Mouse (Mus musculus): Measurements from ENCODE around the gene Gpx4. TPM values are rescaled to one million over a fixed set of nuclear protein-coding genes. Genes with fewer than 3 reads are reported as not detected.

Gpx4 gene
- polyA plus RNA-seq, 1 experiment from 2014 or later: 432 TPM

GRCm38 (mm10) chr10:80016931-80017330, 30.0 kb upstream of the Gpx4 start:
- Histone ChIP-seq H3K4me1 (peaks cover 34% of the 10 kb centered on the region), H3K9me3 (no peaks in the 10 kb centered on the region), H3K4me3 (peak overlapping the region; percentile 10; the same call in 1 of the 2 replicates), H3K36me3 (no peaks in the 10 kb centered on the region), H3K9ac (no peak overlapping the region), H3K27ac (no peak overlapping the region), H3K27me3 (peaks cover 50% of the 10 kb centered on the region), H3K4me2 (no peak overlapping the region)
- no peak for ATAC-seq (ENCODE audit: insufficient number of reproducible peaks, low FRiP score, low TSS enrichment, low read depth)
- WGBS: 81% methylated on average over 10 of the region's 10 CpGs

GRCm38 (mm10) chr10:80017361-80017760, 29.6 kb upstream of the Gpx4 start:
- no peak for ATAC-seq (ENCODE audit: insufficient number of reproducible peaks, low FRiP score, low TSS enrichment, low read depth)
- WGBS: 71% methylated on average over 3 of the region's 3 CpGs
- peaks cover 46% of the 10 kb centered on the region for H3K27me3 ChIP-seq

DNA sequence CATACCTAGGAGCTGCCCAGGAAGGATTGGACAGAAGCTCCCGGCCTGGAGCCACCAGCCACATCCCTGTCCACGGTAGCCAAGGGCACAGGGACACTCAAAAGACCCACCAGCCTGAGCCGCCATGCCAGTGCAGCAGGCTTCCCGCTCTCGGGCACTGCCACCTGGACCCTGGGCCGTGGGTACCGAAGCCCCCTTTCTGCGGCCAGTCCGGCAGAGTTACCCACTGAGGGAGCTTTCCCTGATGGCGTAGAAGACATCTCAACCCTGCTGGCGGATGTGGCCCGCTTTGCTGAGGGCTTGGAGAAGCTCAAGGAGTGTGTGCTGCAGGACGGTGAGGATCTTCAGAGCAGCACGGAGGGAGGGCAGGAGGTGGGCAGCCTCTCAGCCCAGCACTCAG, 29.2 kb upstream of the Gpx4 start:
- H3K27me3 ChIP-seq: peaks cover 42% of the 10 kb centered on the region
- H3K36me3 ChIP-seq: no peaks in the 10 kb centered on the region
- WGBS: 82% methylated on average over 14 of the region's 14 CpGs
- H3K4me1 ChIP-seq: peaks cover 34% of the 10 kb centered on the region
- H3K4me3 ChIP-seq: no peak overlapping the region
- H3K9ac ChIP-seq: no peak overlapping the region
- H3K27ac ChIP-seq: no peak overlapping the region
- no peak for ATAC-seq (ENCODE audit: insufficient number of reproducible peaks, low FRiP score, low TSS enrichment, low read depth)
- no peak overlapping the region for H3K4me2 ChIP-seq
- H3K9me3 ChIP-seq: no peaks in the 10 kb centered on the region

More at GRCm38 (mm10) chr10:80017361-80017760, 29.6 kb upstream of the Gpx4 start:
- H3K9me3 ChIP-seq: no peaks in the 10 kb centered on the region
- H3K4me2 ChIP-seq: no peak overlapping the region
- H3K4me3 ChIP-seq: no peak overlapping the region
- no peak overlapping the region for H3K27ac ChIP-seq
- no peaks in the 10 kb centered on the region for H3K36me3 ChIP-seq
- peaks cover 34% of the 10 kb centered on the region for H3K4me1 ChIP-seq
- no peak overlapping the region for H3K9ac ChIP-seq

DNA sequence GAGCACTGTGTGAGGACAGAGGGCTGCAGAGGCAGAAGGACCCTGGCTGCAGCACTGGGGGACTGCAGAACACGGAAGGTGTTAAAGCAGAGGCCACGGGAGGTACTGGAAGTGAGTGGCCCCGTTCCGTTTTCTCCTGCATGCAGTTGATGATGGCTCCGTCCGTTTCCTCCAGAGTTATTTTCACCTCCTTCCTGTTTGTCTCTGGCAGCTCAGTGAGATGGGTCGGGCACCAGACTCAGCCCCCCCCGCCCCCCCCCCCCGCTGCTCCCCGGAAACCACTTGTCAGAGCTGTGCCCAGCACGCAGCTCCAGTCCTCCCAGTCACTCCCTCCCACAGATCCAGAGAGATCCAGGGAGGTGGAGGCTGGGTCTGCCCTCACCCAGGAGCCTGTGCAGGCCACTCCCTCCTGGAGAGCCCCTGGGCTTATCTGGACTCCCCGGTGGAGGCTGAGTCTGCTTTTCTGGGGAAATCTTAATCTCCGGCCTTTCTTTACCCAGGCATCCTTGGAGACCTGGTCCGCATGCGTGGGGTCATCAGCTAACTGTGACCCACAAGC, 28.1 kb upstream of the Gpx4 start:
- peaks cover 30% of the 10 kb centered on the region for H3K4me1 ChIP-seq
- H3K36me3 ChIP-seq: no peaks in the 10 kb centered on the region
- H3K9me3 ChIP-seq: no peaks in the 10 kb centered on the region

GRCm38 (mm10) chr10:80019471-80020131, 27.4 kb upstream of the Gpx4 start:
- WGBS: 9% methylated on average over 20 of the region's 20 CpGs
- Histone ChIP-seq H3K4me1 (peaks cover 30% of the 10 kb centered on the region), H3K9me3 (no peaks in the 10 kb centered on the region), H3K27ac (no peak overlapping the region; the same call in 1 of the 2 replicates), H3K4me2 (peak overlapping the region; percentile 37), H3K4me3 (peak overlapping the region; percentile 21), H3K9ac (0 out of 2 replicates have a peak overlapping the region, but pooled peaks have one; percentile 18), H3K27me3 (peaks cover 23% of the 10 kb centered on the region), H3K36me3 (no peaks in the 10 kb centered on the region)
- ATAC-seq (ENCODE audit: insufficient number of reproducible peaks, low FRiP score, low TSS enrichment, low read depth): 0 out of 2 replicates have a peak, but pooled peaks have one; percentile 15

More for the DNA sequence above, 28.1 kb upstream of the Gpx4 start:
- WGBS: 7% methylated on average over 15 of the region's 15 CpGs
- no peak for ATAC-seq (ENCODE audit: insufficient number of reproducible peaks, low FRiP score, low TSS enrichment, low read depth)
- Histone ChIP-seq H3K27ac (no peak overlapping the region), H3K4me3 (no peak overlapping the region), H3K27me3 (peaks cover 31% of the 10 kb centered on the region), H3K4me2 (no peak overlapping the region), H3K9ac (no peak overlapping the region)

DNA sequence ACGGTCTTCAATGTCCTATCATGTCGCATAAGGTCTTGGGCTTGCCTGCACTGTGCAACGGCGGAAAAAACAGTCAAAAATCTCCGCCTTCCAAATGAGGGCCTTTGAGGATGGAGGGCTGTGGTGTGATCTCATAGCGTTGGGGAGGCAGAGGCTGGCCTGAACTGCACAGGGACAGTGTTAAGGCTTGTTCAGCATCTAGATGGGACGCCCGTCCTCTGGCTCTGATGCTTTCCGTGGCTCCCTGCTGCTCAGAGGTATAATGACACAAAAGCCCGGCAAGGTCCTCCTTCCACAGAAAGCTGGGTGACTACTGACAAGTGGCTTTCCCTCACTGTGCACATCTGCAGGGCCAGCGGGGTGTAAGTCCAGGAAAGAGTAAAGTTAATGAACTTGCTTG, 26.8 kb upstream of the Gpx4 start:
- peak overlapping the region; percentile 37 for H3K4me2 ChIP-seq
- peak overlapping the region; percentile 21; the same call in 1 of the 2 replicates for H3K4me3 ChIP-seq
- WGBS: 28% methylated on average over 11 of the region's 11 CpGs
- H3K27ac ChIP-seq: no peak overlapping the region
- no peak for ATAC-seq (ENCODE audit: insufficient number of reproducible peaks, low FRiP score, low TSS enrichment, low read depth)
- H3K9ac ChIP-seq: 0 out of 2 replicates have a peak overlapping the region, but pooled peaks have one; percentile 18
- H3K36me3 ChIP-seq: no peaks in the 10 kb centered on the region
- H3K27me3 ChIP-seq: peaks cover 17% of the 10 kb centered on the region
- H3K4me1 ChIP-seq: peaks cover 29% of the 10 kb centered on the region
- H3K9me3 ChIP-seq: no peaks in the 10 kb centered on the region

- Histone ChIP-seq H3K9ac (no peak overlapping the region), H3K4me2 (no peak overlapping the region), H3K9me3 (no peaks in the 10 kb centered on the region), H3K4me1 (peaks cover 29% of the 10 kb centered on the region), H3K27me3 (peaks cover 12% of the 10 kb centered on the region), H3K36me3 (no peaks in the 10 kb centered on the region), H3K27ac (no peak overlapping the region), H3K4me3 (no peak overlapping the region)
- ATAC-seq (ENCODE audit: insufficient number of reproducible peaks, low FRiP score, low TSS enrichment, low read depth): no peak
- WGBS: 85% methylated on average over 18 of the region's 18 CpGs
Observed at GRCm38 (mm10) chr10:80020603-80021319, 26.2 kb upstream of the Gpx4 start.

DNA sequence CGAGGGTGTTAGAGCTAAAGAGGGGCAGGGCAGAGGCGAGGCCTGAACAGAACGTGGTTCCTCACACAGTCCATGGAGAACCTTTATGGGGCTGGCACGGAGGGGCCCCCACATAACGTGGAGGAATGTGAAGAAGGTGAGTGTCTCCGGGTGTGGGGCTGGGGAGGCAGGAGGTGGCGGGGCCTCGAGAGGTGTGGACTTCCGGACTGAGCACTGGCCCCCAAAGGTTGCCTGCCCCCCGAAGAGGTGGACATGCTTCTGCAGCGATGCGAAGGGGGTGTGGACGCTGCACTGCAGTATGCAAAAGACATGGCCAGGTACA, 25.7 kb upstream of the Gpx4 start:
- no peak for ATAC-seq (ENCODE audit: insufficient number of reproducible peaks, low FRiP score, low TSS enrichment, low read depth)
- Histone ChIP-seq H3K4me1 (peaks cover 29% of the 10 kb centered on the region), H3K36me3 (no peaks in the 10 kb centered on the region), H3K4me2 (no peak overlapping the region), H3K4me3 (no peak overlapping the region), H3K27me3 (peaks cover 7% of the 10 kb centered on the region), H3K9ac (no peak overlapping the region), H3K9me3 (no peaks in the 10 kb centered on the region), H3K27ac (no peak overlapping the region)
- 87% methylated on average over 13 of the region's 13 CpGs for WGBS

DNA sequence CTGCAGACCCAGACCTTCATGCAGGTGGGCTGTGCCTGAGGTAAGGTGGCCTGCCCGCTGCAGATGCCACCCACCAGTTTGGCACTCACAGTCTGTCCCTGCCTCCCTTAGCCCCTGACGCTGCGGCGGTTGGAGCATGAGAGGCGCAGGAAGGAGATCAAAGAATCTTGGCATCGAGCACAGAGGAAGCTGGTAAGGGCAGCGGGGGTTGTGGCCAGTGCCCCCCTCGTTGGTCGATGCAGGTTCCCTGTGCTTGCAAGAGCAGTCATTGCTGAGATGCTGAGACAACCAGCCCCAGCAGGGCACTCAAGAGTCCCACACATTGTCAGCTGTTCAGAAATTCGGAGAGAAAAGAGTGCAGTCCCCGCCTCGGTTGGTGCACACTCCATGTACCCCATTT, 24.8 kb upstream of the Gpx4 start:
- 90% methylated on average over 12 of the region's 12 CpGs for WGBS
- Histone ChIP-seq H3K9ac (no peak overlapping the region), H3K4me2 (no peak overlapping the region), H3K4me3 (no peak overlapping the region), H3K9me3 (no peaks in the 10 kb centered on the region), H3K27me3 (no peaks in the 10 kb centered on the region; the same call in 1 of the 2 replicates), H3K4me1 (peaks cover 29% of the 10 kb centered on the region), H3K27ac (no peak overlapping the region), H3K36me3 (no peaks in the 10 kb centered on the region)
- no peak for ATAC-seq (ENCODE audit: insufficient number of reproducible peaks, low FRiP score, low TSS enrichment, low read depth)

DNA sequence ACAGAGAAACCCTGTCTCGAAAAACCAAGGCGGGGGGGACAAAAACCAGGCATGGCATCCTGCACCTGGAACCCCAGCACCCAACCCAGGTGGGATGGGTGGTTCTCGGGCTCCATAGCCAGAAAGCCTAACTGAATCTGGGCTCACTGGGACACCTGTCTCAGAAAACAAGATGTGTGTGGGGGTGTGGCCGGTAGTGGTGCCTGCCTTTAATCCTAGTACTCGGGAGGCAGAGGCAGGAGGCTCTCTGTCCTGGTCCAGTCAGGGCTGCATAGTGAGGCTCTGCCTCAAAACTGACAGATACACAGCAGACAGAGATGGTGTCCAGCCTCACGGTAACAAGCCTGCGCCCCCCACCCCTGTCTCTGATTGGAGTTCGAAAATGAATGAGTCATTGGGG, 24.2 kb upstream of the Gpx4 start:
- no peak overlapping the region for H3K4me2 ChIP-seq
- no peak overlapping the region for H3K9ac ChIP-seq
- H3K27me3 ChIP-seq: no peaks in the 10 kb centered on the region; the same call in 1 of the 2 replicates
- no peak for ATAC-seq (ENCODE audit: insufficient number of reproducible peaks, low FRiP score, low TSS enrichment, low read depth)
- no peak overlapping the region for H3K27ac ChIP-seq
- H3K9me3 ChIP-seq: no peaks in the 10 kb centered on the region
- H3K4me3 ChIP-seq: no peak overlapping the region
- no peaks in the 10 kb centered on the region for H3K36me3 ChIP-seq
- WGBS: 93% methylated on average over 8 of the region's 8 CpGs
- peaks cover 29% of the 10 kb centered on the region for H3K4me1 ChIP-seq

- Histone ChIP-seq H3K27me3 (no peaks in the 10 kb centered on the region; the same call in 1 of the 2 replicates), H3K4me2 (no peak overlapping the region), H3K4me1 (peaks cover 27% of the 10 kb centered on the region), H3K9ac (no peak overlapping the region), H3K9me3 (no peaks in the 10 kb centered on the region), H3K36me3 (no peaks in the 10 kb centered on the region), H3K4me3 (no peak overlapping the region), H3K27ac (0 out of 2 replicates have a peak overlapping the region, but pooled peaks have one; percentile 1)
- WGBS: 83% methylated on average over 5 of the region's 5 CpGs
- ATAC-seq (ENCODE audit: insufficient number of reproducible peaks, low FRiP score, low TSS enrichment, low read depth): no peak
Observed at GRCm38 (mm10) chr10:80023758-80024157, 23.2 kb upstream of the Gpx4 start.
